8 mouse cellular contexts compared by ENCODE assay signal in the genomic region with DNA sequence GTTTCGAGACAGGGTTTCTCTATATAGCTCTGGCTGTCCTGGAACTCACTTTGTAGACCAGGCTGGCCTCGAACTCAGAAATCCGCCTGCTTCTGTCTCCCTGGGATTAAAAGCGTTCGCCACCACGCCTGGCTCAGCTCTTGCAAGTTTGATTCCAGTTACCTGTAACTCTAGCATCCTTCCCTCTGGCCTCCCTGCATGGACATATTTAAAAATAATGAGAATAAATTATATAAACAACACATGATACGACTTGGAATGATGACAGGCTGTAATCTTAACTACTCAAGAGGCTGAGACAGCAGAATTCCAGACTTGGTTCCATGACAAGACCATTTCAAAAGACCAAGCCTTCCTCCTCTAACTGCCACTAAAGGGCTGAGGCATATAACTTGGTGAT. TPM values are rescaled to one million over a fixed set of nuclear protein-coding genes. Genes with fewer than 3 reads are reported as not detected.
A peak's percentile ranks its signal among the peaks of the same experiment; 100 is the strongest.
DNase-seq lines count a peak whose midpoint lies in the region; ATAC-seq and TF ChIP-seq lines count a peak whose summit lies in the region.

No protein-coding gene starts in this region.

- no peak for DNase-seq in gastrocnemius, adult 2 months
- no peak for DNase-seq in gastrocnemius, postnatal 25 days
- peak; percentile 19 for DNase-seq in lung, postnatal 0 days (ENCODE audit: low spot score)
- DNase-seq in lung, postnatal 36 days: no peak
- no peak for DNase-seq in ovary, postnatal 36 days (ENCODE audit: low spot score)
- DNase-seq in left cerebral cortex, postnatal 4 days: no peak

- no peak for TF ChIP-seq EP300 in lung, postnatal 0 days (IDR thresholded peaks at IDR 0.05)

- H3K4me3 ChIP-seq in gastrocnemius, adult 2 months: no peak overlapping the region
- no peak overlapping the region for H3K4me3 ChIP-seq in lung, postnatal 0 days (ENCODE audit: low read depth, low read length)
- no peak overlapping the region for H3K4me3 ChIP-seq in limb, embryonic 15.5 days
- no peak overlapping the region for H3K4me3 ChIP-seq in stomach, embryonic 14.5 days (ENCODE audit: low read depth, low read length)

- no peak overlapping the region for H3K4me2 ChIP-seq in lung, postnatal 0 days (replicated peaks; ENCODE audit: low read depth, low read length)
- H3K4me2 ChIP-seq in limb, embryonic 15.5 days: no peak overlapping the region
- H3K4me2 ChIP-seq in stomach, embryonic 14.5 days (replicated peaks; ENCODE audit: low read depth, low read length): no peak overlapping the region

- 61% methylated on average over 7 of the region's 7 CpGs for WGBS in lung, postnatal 0 days
- WGBS in limb, embryonic 15.5 days: 57% methylated on average over 7 of the region's 7 CpGs
- 59% methylated on average over 7 of the region's 7 CpGs for WGBS in stomach, embryonic 14.5 days

- H3K27ac ChIP-seq in gastrocnemius, adult 2 months: peak overlapping the region; percentile 94
- H3K27ac ChIP-seq in lung, postnatal 0 days (ENCODE audit: low read length): peak overlapping the region; percentile 78
- H3K27ac ChIP-seq in limb, embryonic 15.5 days: peak overlapping the region; percentile 91
- peak overlapping the region; percentile 81; the same call in 1 of the 2 replicates for H3K27ac ChIP-seq in stomach, embryonic 14.5 days (ENCODE audit: low read length)

- peak overlapping the region; percentile 52 for H3K9ac ChIP-seq in lung, postnatal 0 days (replicated peaks; ENCODE audit: low read depth)
- no peak overlapping the region for H3K9ac ChIP-seq in limb, embryonic 15.5 days
- H3K9ac ChIP-seq in stomach, embryonic 14.5 days (replicated peaks; ENCODE audit: low read depth, low read length): no peak overlapping the region

- intact Hi-C loops in gastrocnemius, adult 2 months (cut with DNase I): no loop called here
- intact Hi-C loops in left cerebral cortex, postnatal 4 days (cut with DNase I): no loop called here

- H3K9me3 ChIP-seq in lung, postnatal 0 days (ENCODE audit: low read length): no peaks in the 10 kb centered on the region
- no peaks in the 10 kb centered on the region for H3K9me3 ChIP-seq in limb, embryonic 15.5 days
- no peaks in the 10 kb centered on the region for H3K9me3 ChIP-seq in stomach, embryonic 14.5 days (ENCODE audit: control insufficient read depth, low read depth, low read length)

- H3K27me3 ChIP-seq in lung, postnatal 0 days (replicated peaks; ENCODE audit: insufficient read depth, low read length): no peaks in the 10 kb centered on the region
- no peaks in the 10 kb centered on the region for H3K27me3 ChIP-seq in limb, embryonic 15.5 days
- H3K27me3 ChIP-seq in stomach, embryonic 14.5 days (ENCODE audit: control insufficient read depth, insufficient read depth, low read length): no peaks in the 10 kb centered on the region

- H3K4me1 ChIP-seq in lung, postnatal 0 days (ENCODE audit: insufficient read depth, low read depth, low read length): no peaks in the 10 kb centered on the region
- H3K4me1 ChIP-seq in limb, embryonic 15.5 days: no peaks in the 10 kb centered on the region
- H3K4me1 ChIP-seq in stomach, embryonic 14.5 days (ENCODE audit: control insufficient read depth, insufficient read depth, low read length): no peaks in the 10 kb centered on the region

- no peak for TF ChIP-seq CTCF in gastrocnemius, adult 2 months (IDR thresholded peaks at IDR 0.05)
- no peak for TF ChIP-seq CTCF in lung, postnatal 0 days (IDR thresholded peaks at IDR 0.05)

- ATAC-seq in lung, postnatal 0 days: no peak
- no peak for ATAC-seq in limb, embryonic 15.5 days (ENCODE audit: insufficient number of reproducible peaks, low FRiP score, low TSS enrichment, low read depth)
- no peak for ATAC-seq in stomach, embryonic 14.5 days (ENCODE audit: insufficient number of reproducible peaks, insufficient read depth, low FRiP score, low read depth)

- H3K36me3 ChIP-seq in lung, postnatal 0 days (ENCODE audit: insufficient read depth, low read length): no peaks in the 10 kb centered on the region
- no peaks in the 10 kb centered on the region for H3K36me3 ChIP-seq in limb, embryonic 15.5 days
- no peaks in the 10 kb centered on the region for H3K36me3 ChIP-seq in stomach, embryonic 14.5 days (ENCODE audit: control insufficient read depth, insufficient read depth, low read length)

RNA-seq across cellular contexts. Expression of a gene that starts 8.2 kb away (rescaled TPM):
- total RNA-seq in gastrocnemius, adult 2 months (2021): not detected
- total RNA-seq in gastrocnemius, postnatal 25 days (2021): under 1 TPM; 0.36 to 0.40 TPM
- 2.0 and 3.0 TPM in 2 replicates for polyA plus RNA-seq in lung, postnatal 0 days (2015; fragmentation: Nextera tagmentation; extraction: Ambion mirVana)
- polyA plus RNA-seq in limb, embryonic 15.5 days (2015; fragmentation: Nextera tagmentation; extraction: Ambion mirVana): 45.9 and 47.4 TPM in 2 replicates
- 54.5 and 55.0 TPM in 2 replicates for polyA plus RNA-seq in stomach, embryonic 14.5 days (2014; fragmentation: Nextera tagmentation; extraction: Ambion mirVana)
- total RNA-seq in left cerebral cortex, postnatal 4 days (2021): 1 to 10 TPM; 4.0 to 5.0 TPM

RNA-seq across cellular contexts. Expression of a gene that starts 34.6 kb away (rescaled TPM):
- 100 to 1,000 TPM; 527 to 622 TPM for total RNA-seq in gastrocnemius, adult 2 months (2021)
- total RNA-seq in gastrocnemius, postnatal 25 days (2021): 100 to 1,000 TPM; 527 to 576 TPM
- 633 and 681 TPM in 2 replicates for polyA plus RNA-seq in lung, postnatal 0 days (2015; fragmentation: Nextera tagmentation; extraction: Ambion mirVana)
- 803 and 994 TPM in 2 replicates for polyA plus RNA-seq in limb, embryonic 15.5 days (2015; fragmentation: Nextera tagmentation; extraction: Ambion mirVana)
- 1,401 and 1,488 TPM in 2 replicates for polyA plus RNA-seq in stomach, embryonic 14.5 days (2014; fragmentation: Nextera tagmentation; extraction: Ambion mirVana)
- total RNA-seq in left cerebral cortex, postnatal 4 days (2021): 100 to 1,000 TPM; 774 to 852 TPM

RNA-seq across cellular contexts. Expression of a gene that starts 56.9 kb away (rescaled TPM):
- under 1 TPM; 0.73 to 0.74 TPM for total RNA-seq in gastrocnemius, adult 2 months (2021)
- under 1 TPM; 0.51 to 0.62 TPM for total RNA-seq in gastrocnemius, postnatal 25 days (2021)
- 4.0 and 5.0 TPM in 2 replicates for polyA plus RNA-seq in lung, postnatal 0 days (2015; fragmentation: Nextera tagmentation; extraction: Ambion mirVana)
- 5.7 and 6.8 TPM in 2 replicates for polyA plus RNA-seq in limb, embryonic 15.5 days (2015; fragmentation: Nextera tagmentation; extraction: Ambion mirVana)
- 2.6 and 3.8 TPM in 2 replicates for polyA plus RNA-seq in stomach, embryonic 14.5 days (2014; fragmentation: Nextera tagmentation; extraction: Ambion mirVana)
- total RNA-seq in left cerebral cortex, postnatal 4 days (2021): 10 to 100 TPM; 19.4 to 21.4 TPM

Comparison
In these comparisons a context has a peak if more than half of its experiments do, and no peak if none do; other contexts are left out.
1. RNA of a gene that starts 56.9 kb away (total RNA-seq): 19.4 to 21.4 TPM in left cerebral cortex, postnatal 4 days; 0.73 to 0.74 TPM in gastrocnemius, adult 2 months and 0.51 to 0.62 TPM in gastrocnemius, postnatal 25 days; every median in the first group is over 10 times any median in the second.
2. Peak in every context shown above with its lines, with median percentiles within 50 percentile points of each other: H3K27ac ChIP-seq.